Mouse (Mus musculus): ENCODE results near the gene Bicra. TPM values are rescaled to one million over a fixed set of nuclear protein-coding genes. Genes with fewer than 3 reads are reported as not detected.
A peak's percentile ranks its signal among the peaks of the same experiment; 100 is the strongest.

Gene Bicra
- polyA plus RNA-seq, 1 experiment from 2014 or later = 7.5 TPM

DNA sequence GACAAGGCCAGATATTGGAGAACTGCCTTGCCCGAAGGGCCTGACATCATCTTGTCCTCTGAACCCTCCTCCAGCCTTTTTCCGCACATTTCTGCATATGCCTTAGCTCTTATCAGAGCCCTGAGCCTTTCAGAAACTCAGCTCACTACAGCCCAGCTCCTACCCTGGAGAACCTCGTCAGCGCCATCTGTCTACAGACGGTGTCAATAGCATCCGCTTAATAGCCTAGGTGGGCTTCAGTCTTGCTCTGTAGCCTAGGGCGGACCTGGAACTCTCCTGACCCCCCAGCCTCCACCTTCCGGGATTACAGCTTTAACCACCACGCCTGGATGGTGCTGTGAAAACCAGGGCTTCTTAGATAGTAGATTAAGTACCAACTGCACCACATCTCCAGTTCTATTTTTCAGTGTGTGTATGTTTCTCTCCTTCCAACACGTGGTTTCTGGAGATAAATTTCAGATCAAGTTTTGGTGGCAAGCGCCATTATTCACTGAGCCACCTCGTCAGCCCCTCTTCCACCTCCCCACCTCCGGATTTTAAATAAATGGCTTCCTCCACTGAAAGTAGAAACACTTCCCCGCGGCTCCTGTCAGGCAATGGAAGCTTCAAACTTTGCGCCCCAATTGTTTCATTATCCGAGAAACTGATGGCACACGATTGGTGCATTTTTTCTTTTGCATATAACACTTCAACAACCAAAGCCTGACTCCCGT lies 4.3 kb upstream of the Bicra start:
- Histone ChIP-seq H3K27ac (ENCODE audit: low read depth, low read length) (0 out of 2 replicates have a peak overlapping the region, but pooled peaks have one; percentile 2), H3K4me2 (ENCODE audit: low read depth) (peak overlapping the region; percentile 79), H3K9ac (ENCODE audit: low read length) (peak overlapping the region; percentile 45), H3K4me3 (ENCODE audit: low read depth, low read length) (peak overlapping the region; percentile 44), H3K36me3 (ENCODE audit: control insufficient read depth, insufficient read depth, low read length) (no peaks in the 10 kb centered on the region), H3K9me3 (ENCODE audit: control insufficient read depth, low read length) (no peaks in the 10 kb centered on the region), H3K27me3 (ENCODE audit: control insufficient read depth, insufficient read depth, low read length) (no peaks in the 10 kb centered on the region), H3K4me1 (ENCODE audit: control insufficient read depth, insufficient read depth, low read length) (peaks cover 17% of the 10 kb centered on the region; the same call in 1 of the 2 replicates)
- DNase-seq (ENCODE audit: low spot score) (peak; percentile 73), ATAC-seq (ENCODE audit: insufficient read depth, low FRiP score, low TSS enrichment) (no peak)
- 8% methylated on average over 19 of the region's 19 CpGs for WGBS

- ATAC-seq (ENCODE audit: insufficient read depth, low FRiP score, low TSS enrichment) = no peak
- Histone ChIP-seq H3K4me3 (ENCODE audit: low read depth, low read length) (no peak overlapping the region), H3K9ac (ENCODE audit: low read length) (no peak overlapping the region), H3K4me2 (ENCODE audit: low read depth) (no peak overlapping the region), H3K4me1 (ENCODE audit: control insufficient read depth, insufficient read depth, low read length) (peaks cover 23% of the 10 kb centered on the region), H3K9me3 (ENCODE audit: control insufficient read depth, low read length) (no peaks in the 10 kb centered on the region), H3K27me3 (ENCODE audit: control insufficient read depth, insufficient read depth, low read length) (no peaks in the 10 kb centered on the region), H3K27ac (ENCODE audit: low read depth, low read length) (no peak overlapping the region), H3K36me3 (ENCODE audit: control insufficient read depth, insufficient read depth, low read length) (no peaks in the 10 kb centered on the region)
- no peak for DNase-seq (ENCODE audit: low spot score)
- 87% methylated on average over 3 of the region's 3 CpGs for WGBS
These were observed 2.9 kb upstream of the Bicra start for GRCm38 (mm10) chr7:16050600-16050999.

DNA sequence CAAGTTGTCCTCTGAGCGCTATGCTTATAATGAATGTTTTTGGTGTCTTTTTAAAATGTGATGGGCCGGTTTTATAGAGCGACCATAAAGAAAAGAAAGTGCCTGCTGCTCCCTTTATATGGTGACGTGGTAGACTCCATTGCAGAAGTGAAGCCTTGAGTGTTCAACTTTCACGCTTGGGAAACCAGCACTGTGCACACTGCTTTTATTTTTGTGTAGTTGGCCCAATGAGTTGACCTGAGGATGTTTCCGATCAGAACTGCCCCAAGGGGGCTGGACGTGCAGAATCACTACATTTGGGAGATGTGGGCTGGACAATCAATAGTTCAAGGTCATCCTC lies 1.8 kb upstream of the Bicra start:
- WGBS = 76% methylated on average over 7 of the region's 7 CpGs

DNA sequence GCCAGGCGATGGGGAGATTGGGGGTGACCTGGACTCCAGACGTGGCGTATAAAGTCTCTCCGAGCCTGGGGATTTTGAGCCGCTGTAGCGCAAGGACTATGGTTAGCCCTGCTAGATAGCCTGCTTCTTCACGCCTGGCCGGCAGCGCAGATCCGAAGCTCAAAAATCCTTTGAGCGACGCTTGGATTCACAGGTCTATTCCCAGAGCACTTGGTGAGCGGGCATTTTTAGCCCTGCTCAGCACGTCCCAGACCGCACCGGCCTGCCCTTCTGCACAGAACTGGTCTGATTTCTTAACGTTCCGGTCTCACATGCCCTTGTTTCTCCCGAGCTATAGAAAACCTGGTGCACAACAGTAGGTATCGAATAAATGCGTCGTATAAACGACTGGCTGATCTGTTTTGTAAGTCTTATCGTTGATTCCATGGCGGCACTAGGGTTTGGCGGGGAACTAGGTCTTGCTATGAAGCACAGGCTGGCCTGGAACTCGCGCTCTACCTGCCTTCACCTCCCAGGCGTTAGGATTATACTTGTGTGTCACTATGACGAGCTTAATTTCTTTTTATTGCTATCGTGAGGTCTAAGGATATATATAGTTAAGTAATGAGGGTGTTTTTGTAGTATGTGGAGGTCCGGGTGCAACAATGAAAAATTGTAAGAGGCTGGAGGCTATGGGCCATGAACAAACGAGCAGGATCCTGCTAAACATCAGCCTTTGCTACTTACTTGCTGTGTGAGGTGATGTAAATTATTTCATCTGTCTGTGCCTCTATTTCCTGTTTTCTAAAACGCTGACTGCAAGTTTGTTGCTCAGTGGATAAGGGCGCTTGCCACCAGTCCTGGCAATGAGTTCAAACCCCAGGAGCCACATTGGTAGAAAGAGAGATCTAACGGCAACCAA lies 1.2 kb upstream of the Bicra start:
- Histone ChIP-seq H3K4me3 (ENCODE audit: low read depth, low read length) (peak overlapping the region; percentile 95), H3K4me2 (ENCODE audit: low read depth) (peak overlapping the region; percentile 88), H3K27me3 (ENCODE audit: control insufficient read depth, insufficient read depth, low read length) (no peaks in the 10 kb centered on the region), H3K9me3 (ENCODE audit: control insufficient read depth, low read length) (no peaks in the 10 kb centered on the region), H3K36me3 (ENCODE audit: control insufficient read depth, insufficient read depth, low read length) (no peaks in the 10 kb centered on the region), H3K4me1 (ENCODE audit: control insufficient read depth, insufficient read depth, low read length) (peaks cover 40% of the 10 kb centered on the region), H3K9ac (ENCODE audit: low read length) (peak overlapping the region; percentile 77), H3K27ac (ENCODE audit: low read depth, low read length) (peak overlapping the region; percentile 40)
- DNase-seq (ENCODE audit: low spot score) = no peak
- 10% methylated on average over 36 of the region's 36 CpGs for WGBS
- no peak for ATAC-seq (ENCODE audit: insufficient read depth, low FRiP score, low TSS enrichment)

More for the DNA sequence above, 1.8 kb upstream of the Bicra start:
- H3K36me3 ChIP-seq (ENCODE audit: control insufficient read depth, insufficient read depth, low read length) = no peaks in the 10 kb centered on the region
- H3K4me1 ChIP-seq (ENCODE audit: control insufficient read depth, insufficient read depth, low read length) = peaks cover 34% of the 10 kb centered on the region
- no peaks in the 10 kb centered on the region for H3K27me3 ChIP-seq (ENCODE audit: control insufficient read depth, insufficient read depth, low read length)
- H3K9me3 ChIP-seq (ENCODE audit: control insufficient read depth, low read length) = no peaks in the 10 kb centered on the region
- ATAC-seq (ENCODE audit: insufficient read depth, low FRiP score, low TSS enrichment) (no peak), DNase-seq (ENCODE audit: low spot score) (no peak)
- no peak overlapping the region for H3K9ac ChIP-seq (ENCODE audit: low read length)
- peak overlapping the region; percentile 88 for H3K4me2 ChIP-seq (ENCODE audit: low read depth)
- H3K4me3 ChIP-seq (ENCODE audit: low read depth, low read length) = peak overlapping the region; percentile 95
- H3K27ac ChIP-seq (ENCODE audit: low read depth, low read length) = no peak overlapping the region

GRCm38 (mm10) chr7:16048164-16048564 lies 443 bp upstream of the Bicra start:
- Histone ChIP-seq H3K4me3 (ENCODE audit: low read depth, low read length) (peak overlapping the region; percentile 95), H3K4me1 (ENCODE audit: control insufficient read depth, insufficient read depth, low read length) (peaks cover 41% of the 10 kb centered on the region), H3K27ac (ENCODE audit: low read depth, low read length) (peak overlapping the region; percentile 96), H3K4me2 (ENCODE audit: low read depth) (peak overlapping the region; percentile 88), H3K9ac (ENCODE audit: low read length) (peak overlapping the region; percentile 99), H3K9me3 (ENCODE audit: control insufficient read depth, low read length) (no peaks in the 10 kb centered on the region), H3K36me3 (ENCODE audit: control insufficient read depth, insufficient read depth, low read length) (no peaks in the 10 kb centered on the region), H3K27me3 (ENCODE audit: control insufficient read depth, insufficient read depth, low read length) (no peaks in the 10 kb centered on the region)
- peak; percentile 81 for ATAC-seq (ENCODE audit: insufficient read depth, low FRiP score, low TSS enrichment)
- peak; percentile 96 for DNase-seq (ENCODE audit: low spot score)
- WGBS = 0% methylated on average over 20 of the region's 20 CpGs

DNA sequence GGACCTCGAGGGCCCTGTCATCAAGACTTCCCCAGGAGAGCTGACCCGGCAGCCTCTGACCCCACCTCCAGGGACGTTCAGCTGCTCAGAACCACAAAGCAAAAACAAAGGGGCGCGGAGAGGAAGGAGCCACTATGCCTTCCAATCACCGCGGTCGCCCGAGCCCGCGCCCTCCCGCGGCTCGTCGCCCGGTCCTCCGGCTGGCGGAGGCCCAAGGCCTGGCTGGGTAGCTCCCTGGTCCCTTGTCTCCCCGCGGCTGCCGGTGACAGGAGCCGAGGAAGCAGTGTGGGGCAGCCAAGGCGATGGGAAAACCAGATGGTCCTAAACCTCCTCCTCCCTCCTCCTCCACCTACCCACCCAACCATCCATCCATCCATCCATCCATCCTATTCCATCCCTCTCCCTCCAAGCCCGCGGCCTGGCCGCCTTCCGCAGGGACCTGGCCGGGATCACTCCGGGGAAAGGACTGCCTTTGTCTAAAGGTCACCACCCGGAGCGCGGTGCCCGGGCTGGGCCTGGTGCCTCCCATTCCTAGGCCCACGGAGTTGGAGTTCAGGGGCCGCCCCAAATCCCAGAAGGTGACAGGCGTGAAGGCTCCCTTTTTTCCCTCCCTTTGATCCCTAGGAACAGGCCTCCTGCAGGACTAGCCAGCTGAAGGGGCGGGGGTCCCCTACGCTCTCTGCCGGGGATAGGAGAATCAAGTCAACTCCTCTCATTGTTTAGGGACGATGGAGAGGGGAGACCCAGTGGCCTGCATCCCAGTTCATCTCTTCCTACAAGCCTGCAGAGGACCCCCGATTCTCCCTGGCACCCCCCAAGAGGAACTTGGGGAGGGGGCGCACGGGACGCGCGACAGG lies 1.0 kb downstream of the Bicra start:
- Histone ChIP-seq H3K27me3 (ENCODE audit: control insufficient read depth, insufficient read depth, low read length) (no peaks in the 10 kb centered on the region), H3K4me1 (ENCODE audit: control insufficient read depth, insufficient read depth, low read length) (peaks cover 36% of the 10 kb centered on the region), H3K4me2 (ENCODE audit: low read depth) (peak overlapping the region; percentile 87), H3K9me3 (ENCODE audit: control insufficient read depth, low read length) (no peaks in the 10 kb centered on the region), H3K9ac (ENCODE audit: low read length) (peak overlapping the region; percentile 99), H3K27ac (ENCODE audit: low read depth, low read length) (peak overlapping the region; percentile 96), H3K36me3 (ENCODE audit: control insufficient read depth, insufficient read depth, low read length) (no peaks in the 10 kb centered on the region), H3K4me3 (ENCODE audit: low read depth, low read length) (peak overlapping the region; percentile 95)
- peak; percentile 31 for ATAC-seq (ENCODE audit: insufficient read depth, low FRiP score, low TSS enrichment)
- DNase-seq (ENCODE audit: low spot score) = peak; percentile 74
- under 1% methylated on average over 46 of the region's 46 CpGs for WGBS

GRCm38 (mm10) chr7:16046101-16046480 lies 1.6 kb downstream of the Bicra start:
- Histone ChIP-seq H3K4me2 (ENCODE audit: low read depth) (peak overlapping the region; percentile 87), H3K9me3 (ENCODE audit: control insufficient read depth, low read length) (no peaks in the 10 kb centered on the region), H3K9ac (ENCODE audit: low read length) (peak overlapping the region; percentile 99), H3K36me3 (ENCODE audit: control insufficient read depth, insufficient read depth, low read length) (no peaks in the 10 kb centered on the region), H3K4me1 (ENCODE audit: control insufficient read depth, insufficient read depth, low read length) (peaks cover 36% of the 10 kb centered on the region), H3K27ac (ENCODE audit: low read depth, low read length) (peak overlapping the region; percentile 96), H3K27me3 (ENCODE audit: control insufficient read depth, insufficient read depth, low read length) (no peaks in the 10 kb centered on the region), H3K4me3 (ENCODE audit: low read depth, low read length) (peak overlapping the region; percentile 95)
- WGBS = 5% methylated on average over 7 of the region's 7 CpGs
- DNase-seq (ENCODE audit: low spot score) (peak; percentile 54), ATAC-seq (ENCODE audit: insufficient read depth, low FRiP score, low TSS enrichment) (peak; percentile 7; the same call in 1 of the 2 replicates)

DNA sequence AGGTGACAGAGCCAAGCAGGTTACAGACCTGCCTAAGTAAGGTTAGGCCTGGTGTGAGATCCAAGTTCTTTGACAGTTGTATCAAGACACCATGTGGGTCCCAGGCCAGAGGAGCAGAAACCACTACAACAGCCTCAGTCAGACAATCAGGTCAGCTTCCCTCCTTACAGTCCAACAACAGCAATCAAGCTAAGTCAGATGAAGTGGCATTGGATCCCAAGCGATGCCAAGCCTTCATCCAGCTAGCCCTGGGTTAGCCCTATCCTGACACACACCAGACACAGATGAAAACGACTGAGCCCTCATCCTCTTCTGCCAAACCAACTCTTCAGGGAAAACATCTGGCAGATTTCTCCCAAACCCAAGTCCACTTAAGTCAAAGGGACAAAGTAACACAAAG lies 2.2 kb downstream of the Bicra start:
- peak overlapping the region; percentile 95 for H3K4me3 ChIP-seq (ENCODE audit: low read depth, low read length)
- 60% methylated on average over 2 of the region's 2 CpGs for WGBS
- peaks cover 36% of the 10 kb centered on the region for H3K4me1 ChIP-seq (ENCODE audit: control insufficient read depth, insufficient read depth, low read length)
- no peaks in the 10 kb centered on the region for H3K27me3 ChIP-seq (ENCODE audit: control insufficient read depth, insufficient read depth, low read length)
- peak overlapping the region; percentile 87 for H3K4me2 ChIP-seq (ENCODE audit: low read depth)
- no peak overlapping the region; the same call in 1 of the 2 replicates for H3K27ac ChIP-seq (ENCODE audit: low read depth, low read length)
- H3K9ac ChIP-seq (ENCODE audit: low read length) = peak overlapping the region; percentile 99
- ATAC-seq (ENCODE audit: insufficient read depth, low FRiP score, low TSS enrichment) = no peak
- no peaks in the 10 kb centered on the region for H3K36me3 ChIP-seq (ENCODE audit: control insufficient read depth, insufficient read depth, low read length)
- no peaks in the 10 kb centered on the region for H3K9me3 ChIP-seq (ENCODE audit: control insufficient read depth, low read length)
- DNase-seq (ENCODE audit: low spot score) = peak; percentile 16

Data from neural tube, embryonic 11.5 days (tissue).